Mouse (Mus musculus) liver, embryonic 14.5 days (tissue): ENCODE data around the gene Tmem104. TPM values are rescaled to one million over a fixed set of nuclear protein-coding genes. Genes with fewer than 3 reads are reported as not detected.

Source experiments
- ATAC-seq: fragments of 200-750 bp; cut with Nextera tagmentation; 2 replicates; pipeline ENCODE4 v1.8.0; 2017; ENCODE audit warnings: moderate number of reproducible peaks, mild to moderate bottlenecking, moderate library complexity; ENCODE audit not compliant: insufficient read depth
- DNase-seq, 3 experiments: peaks; one replicate each; pipeline ENCODE4 v3.0.0-alpha.2; 2012 to 2013; ENCODE audit warnings: low read depth in 3 of 3, low spot score in 3 of 3
- H3K27ac ChIP-seq: fragments of 300-500 bp; sonication (generic); 2 replicates; pipeline ENCODE4 v1.5.1; 2014; ENCODE audit warnings: moderate library complexity, mild to moderate bottlenecking, control low read depth, inconsistent platforms
- H3K27me3 ChIP-seq: fragments of 300-500 bp; sonication (generic); 2 replicates; pipeline ENCODE4 v1.6.1; 2014; ENCODE audit warnings: mild to moderate bottlenecking, low read length, moderate library complexity; ENCODE audit not compliant: control insufficient read depth, insufficient read depth
- H3K36me3 ChIP-seq: fragments of 300-500 bp; sonication (generic); replicated peaks from 2 replicates; pipeline ENCODE4 v1.6.1; 2014; ENCODE audit warnings: low read depth; ENCODE audit not compliant: control insufficient read depth, insufficient read depth
- H3K4me1 ChIP-seq, 2 experiments: fragments of 200-500 bp in 1 of 2; fragments of 300-500 bp in 1 of 2; sonication (generic) in 1 of 2; replicated peaks; 2 replicates each; pipeline ENCODE4 v1.6.1; 2012 to 2014; ENCODE audit warnings: antibody characterized with exemption in 1 of 2, inconsistent platforms in 1 of 2, low read length in 1 of 2; ENCODE audit not compliant: control insufficient read depth in 2 of 2, insufficient read depth in 2 of 2
- H3K4me2 ChIP-seq: fragments of 300-500 bp; sonication (generic); 2 replicates; pipeline ENCODE4 v1.6.1; 2014; ENCODE audit warnings: low read depth, mild to moderate bottlenecking, control low read depth, moderate library complexity
- H3K4me3 ChIP-seq, 2 experiments: fragments of 200-500 bp in 1 of 2; fragments of 300-500 bp in 1 of 2; sonication (generic) in 1 of 2; 2 replicates each; pipeline ENCODE4 v1.5.1; 2012 to 2014; ENCODE audit warnings: low read depth in 2 of 2, low read length in 2 of 2, mild to moderate bottlenecking in 2 of 2, control low read depth in 1 of 2, inconsistent platforms in 1 of 2, moderate library complexity in 1 of 2; ENCODE audit not compliant: insufficient read depth in 1 of 2
- H3K9ac ChIP-seq: fragments of 300-500 bp; sonication (generic); replicated peaks from 2 replicates; pipeline ENCODE4 v1.6.1; 2014; ENCODE audit warnings: mild to moderate bottlenecking, control low read depth, moderate library complexity
- H3K9me3 ChIP-seq: fragments of 300-500 bp; sonication (generic); 2 replicates; pipeline ENCODE4 v1.6.1; 2016; ENCODE audit warnings: low read length, mixed read lengths; ENCODE audit not compliant: control insufficient read depth
- CTCF ChIP-seq: IDR thresholded peaks from 2 replicates; pipeline ENCODE4 v1.5.1; 2016; ENCODE audit warnings: antibody characterized with exemption, low read depth, control low read depth
- EP300 ChIP-seq: IDR thresholded peaks from 2 replicates; pipeline ENCODE4 v1.6.1; 2016; ENCODE audit warnings: antibody characterized with exemption, low read depth
- WGBS: fragments of 180-500 bp; shearing (Covaris S2); extraction: QIAGEN DNeasy Blood & Tissue Kit; methylation state at CpG from one replicate; pipeline ENCODE4 v1.1.7; 2014; ENCODE audit not compliant: insufficient replicate concordance; 5-methylcytosine and 5-hydroxymethylcytosine counted together
- polyA plus RNA-seq, 2 experiments: library from polyadenylated mRNA; depleted of rRNA in 1 of 2; stranded (reverse) in 1 of 2; unstranded in 1 of 2; fragments of >200 nt; fragmentation: Nextera tagmentation in 1 of 2; extraction: Ambion mirVana in 1 of 2; gene quantifications; 2 replicates each; pipeline versions ENCODE4 v1.2.1 to v1.2.3; 2012 to 2014

The Tmem104 gene
- polyA plus RNA-seq, 2 experiments: 1.7 to 4.0 TPM

GRCm38 (mm10) chr11:115264862-115265668 is 77.8 kb downstream of the Tmem104 start:
- DNase-seq (no peak), ATAC-seq (no peak)
- Histone ChIP-seq H3K36me3 (no peaks in the 10 kb centered on the region), H3K27ac (no peak overlapping the region), H3K27me3 (peaks cover 45% of the 10 kb centered on the region), H3K9ac (no peak overlapping the region), H3K4me2 (no peak overlapping the region), H3K9me3 (no peaks in the 10 kb centered on the region), H3K4me1 (no peaks in the 10 kb centered on the region), H3K4me3 (no peak overlapping the region)
- WGBS: 7% methylated on average over 39 of the region's 39 CpGs
- TF ChIP-seq EP300: no peak
- peak; percentile 61 for TF ChIP-seq CTCF

GRCm38 (mm10) chr11:115265771-115266399 is 78.6 kb downstream of the Tmem104 start:
- Histone ChIP-seq H3K27ac (no peak overlapping the region), H3K4me1 (no peaks in the 10 kb centered on the region), H3K27me3 (peaks cover 45% of the 10 kb centered on the region), H3K4me3 (no peak overlapping the region), H3K36me3 (no peaks in the 10 kb centered on the region), H3K4me2 (no peak overlapping the region), H3K9me3 (no peaks in the 10 kb centered on the region), H3K9ac (no peak overlapping the region)
- TF ChIP-seq EP300 (no peak), CTCF (no peak)
- ATAC-seq (no peak), DNase-seq (no peak)
- 3% methylated on average over 20 of the region's 20 CpGs for WGBS

- 4% methylated on average over 22 of the region's 22 CpGs for WGBS
- Histone ChIP-seq H3K9me3 (no peaks in the 10 kb centered on the region), H3K4me2 (peak overlapping the region; percentile 31; the same call in 1 of the 2 replicates), H3K27ac (no peak overlapping the region), H3K27me3 (peaks cover 45% of the 10 kb centered on the region), H3K4me3 (0 out of 4 replicates have a peak overlapping the region, but pooled peaks of 1 of the 2 experiments have one; percentile 1), H3K9ac (no peak overlapping the region), H3K4me1 (no peaks in the 10 kb centered on the region), H3K36me3 (no peaks in the 10 kb centered on the region)
- no peak for ATAC-seq
- TF ChIP-seq CTCF: no peak
- no peak for TF ChIP-seq EP300
- no peak for DNase-seq
Observed at GRCm38 (mm10) chr11:115266400-115266778, 79.1 kb downstream of the Tmem104 start.

GRCm38 (mm10) chr11:115267061-115267883 is 80.0 kb downstream of the Tmem104 start, which contains the start of gene Grin2c:
TSS of gene Grin2c (minus strand) at chr11:115267243.
- peaks cover 44% of the 10 kb centered on the region for H3K27me3 ChIP-seq
- H3K4me2 ChIP-seq: peak within 1 kb of the TSS; percentile 31; the same call in 1 of the 2 replicates
- DNase-seq (no peak), ATAC-seq (no peak)
- TF ChIP-seq EP300: no peak
- no peak for TF ChIP-seq CTCF
- WGBS: 9% methylated on average over 31 of the region's 50 CpGs
- H3K4me3 ChIP-seq: peak within 1 kb of the TSS in 1 of 2 experiments; percentile 1; a peak in 1 of 4 replicates
- no peak within 1 kb of the TSS for H3K27ac ChIP-seq
- no peaks in the 10 kb centered on the region for H3K9me3 ChIP-seq
- no peaks in the 10 kb centered on the region for H3K36me3 ChIP-seq
- no peak within 1 kb of the TSS for H3K9ac ChIP-seq
- no peaks in the 10 kb centered on the region for H3K4me1 ChIP-seq
